Mouse (Mus musculus) liver, adult 2 months (tissue): Measurements from ENCODE around the gene Otud3.

ENCODE experiments used
- CTCF ChIP-seq: fragments of 200-500 bp; IDR thresholded peaks from 2 replicates; pipeline ENCODE4 v1.5.1; 2011; ENCODE audit warnings: low read depth, low read length, control low read depth
- POLR2A ChIP-seq: fragments of 200-500 bp; IDR thresholded peaks from 2 replicates; pipeline ENCODE4 v1.6.1; 2011; ENCODE audit warnings: low read length, control low read depth; ENCODE audit not compliant: insufficient read depth; ENCODE audit errors: extremely low read depth

- no peak for TF ChIP-seq POLR2A
- no peak for TF ChIP-seq CTCF
Measured at GRCm38 (mm10) chr4:138934456-138935145, 20.9 kb upstream of the Otud3 start.
